Mouse (Mus musculus): ENCODE results near the gene Kctd4.

DNA sequence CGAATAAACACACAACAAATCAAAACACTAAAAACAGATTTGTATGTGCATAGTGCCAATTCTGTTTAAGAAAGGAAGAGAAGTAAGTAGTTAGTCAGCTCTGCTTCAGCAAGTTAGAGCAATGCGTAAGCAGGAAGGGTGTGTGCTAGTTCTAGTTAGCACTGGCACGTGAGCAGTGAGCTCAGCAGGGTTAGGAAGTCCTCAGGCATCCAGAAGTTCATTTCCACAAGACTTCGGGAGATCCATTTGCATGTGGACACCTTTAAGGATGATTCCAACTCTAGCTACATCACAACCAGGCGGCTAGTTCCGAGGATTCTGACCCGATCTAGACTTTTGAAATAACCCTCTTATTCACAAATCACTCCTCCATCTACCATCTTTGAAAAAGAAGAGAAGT is at the start of gene Kctd4:
- TF ChIP-seq POLR2A (IDR thresholded peaks at IDR 0.05; ENCODE audit: borderline replicate concordance, insufficient read depth, low read length) (no peak), CTCF (IDR thresholded peaks at IDR 0.05; ENCODE audit: borderline replicate concordance, insufficient read depth, low read depth, low read length) (no peak)

Measured in cerebellum, adult 2 months (tissue).